Mouse (Mus musculus) CH12.LX (cell line): Measurements from ENCODE around the gene Ccnk. TPM values are rescaled to one million over a fixed set of nuclear protein-coding genes. Genes with fewer than 3 reads are reported as not detected.

ENCODE experiments used
- DNase-seq: peaks from one replicate; pipeline ENCODE4 v3.0.0-alpha.2; 2013; ENCODE audit errors: extremely low read depth
- H3K27ac ChIP-seq: 2 replicates; pipeline ENCODE4 v1.5.1; 2012; ENCODE audit warnings: low read depth, mild to moderate bottlenecking, control low read depth, moderate library complexity; ENCODE audit not compliant: insufficient read depth
- H3K27me3 ChIP-seq: replicated peaks from 2 replicates; pipeline ENCODE3; 2012; ENCODE audit warnings: inconsistent platforms
- H3K36me3 ChIP-seq, 2 experiments: replicated peaks in 1 of 2; 2 replicates each; pipeline versions ENCODE3 to v1.6.1; 2012; ENCODE audit warnings: inconsistent platforms in 1 of 2, low read length in 1 of 2, mild to moderate bottlenecking in 1 of 2, mixed read lengths in 1 of 2, moderate library complexity in 1 of 2; ENCODE audit not compliant: control insufficient read depth in 1 of 2, insufficient read depth in 1 of 2
- H3K4me1 ChIP-seq, 2 experiments: 2 replicates each; pipeline ENCODE4 v1.6.1; 2012; ENCODE audit warnings: inconsistent platforms in 1 of 2, moderate library complexity in 1 of 2; ENCODE audit not compliant: insufficient read depth in 2 of 2, control insufficient read depth in 1 of 2
- H3K4me2 ChIP-seq: 2 replicates; pipeline ENCODE4 v1.6.1; 2012; ENCODE audit warnings: low read depth, mild to moderate bottlenecking, control low read depth; ENCODE audit not compliant: poor library complexity, insufficient read depth, severe bottlenecking
- H3K4me3 ChIP-seq, 3 experiments: fragments of 150-350 bp in 1 of 3; sonication (generic) in 1 of 3; replicated peaks in 1 of 3; 2 replicates each; pipeline versions ENCODE3 to v1.5.1; 2011 to 2012; ENCODE audit warnings: low read depth in 2 of 3, low read length in 2 of 3, mild to moderate bottlenecking in 2 of 3, moderate library complexity in 2 of 3, control low read depth in 1 of 3, improper control_type of control experiment in 1 of 3, inconsistent platforms in 1 of 3, mixed read lengths in 1 of 3; ENCODE audit not compliant: poor library complexity in 1 of 3
- H3K79me2 ChIP-seq: replicated peaks from 2 replicates; pipeline ENCODE4 v1.6.1; 2012; ENCODE audit warnings: mild to moderate bottlenecking, moderate library complexity; ENCODE audit not compliant: control insufficient read depth, poor library complexity, insufficient read depth, severe bottlenecking; ENCODE audit errors: extremely low read depth
- H3K9ac ChIP-seq: 2 replicates; pipeline ENCODE4 v1.6.1; 2012; ENCODE audit warnings: low read depth, mild to moderate bottlenecking, control low read depth, moderate library complexity; ENCODE audit not compliant: insufficient read depth
- H3K9me3 ChIP-seq: replicated peaks from 2 replicates; pipeline ENCODE3; 2012; ENCODE audit warnings: low read length, inconsistent platforms, mixed read lengths
- E2F4 ChIP-seq: IDR thresholded peaks from 2 replicates; pipeline ENCODE4 v1.6.1; 2011; ENCODE audit warnings: low read depth, low read length, improper control_type of control experiment; ENCODE audit not compliant: insufficient replicate concordance
- ELF1 ChIP-seq: IDR thresholded peaks from 2 replicates; pipeline ENCODE4 v1.6.1; 2014; ENCODE audit warnings: low read depth, mild to moderate bottlenecking, inconsistent platforms, low read length, improper control_type of control experiment
- ETS1 ChIP-seq: conservative IDR thresholded peaks from 2 replicates; pipeline ENCODE4 v1.6.1; 2012; ENCODE audit warnings: low read depth, mild to moderate bottlenecking, inconsistent platforms, low read length, improper control_type of control experiment, moderate library complexity
- HCFC1 ChIP-seq: IDR thresholded peaks from 2 replicates; pipeline ENCODE4 v1.6.1; 2012; ENCODE audit warnings: low read depth, mild to moderate bottlenecking, inconsistent platforms, low read length, improper control_type of control experiment
- IRF4 ChIP-seq: IDR thresholded peaks from 2 replicates; pipeline ENCODE4 v1.6.1; 2014; ENCODE audit warnings: low read depth, mild to moderate bottlenecking, inconsistent platforms, low read length, improper control_type of control experiment
- KAT2A ChIP-seq: IDR thresholded peaks from 2 replicates; pipeline ENCODE4 v1.6.1; 2012; ENCODE audit warnings: low read length, improper control_type of control experiment, inconsistent platforms; ENCODE audit not compliant: insufficient replicate concordance
- MAFK ChIP-seq: IDR thresholded peaks from 2 replicates; pipeline ENCODE4 v1.6.1; 2011; ENCODE audit warnings: low read length, improper control_type of control experiment; ENCODE audit not compliant: insufficient replicate concordance
- MAX ChIP-seq: IDR thresholded peaks from 2 replicates; pipeline ENCODE4 v1.6.1; 2011; ENCODE audit warnings: low read length, improper control_type of control experiment
- MAZ ChIP-seq: IDR thresholded peaks from 2 replicates; pipeline ENCODE4 v1.6.1; 2012; ENCODE audit warnings: low read depth, mild to moderate bottlenecking, inconsistent platforms, low read length, improper control_type of control experiment, moderate library complexity
- MEF2A ChIP-seq: IDR thresholded peaks from 2 replicates; pipeline ENCODE4 v1.6.1; 2014; ENCODE audit warnings: low read depth, mild to moderate bottlenecking, inconsistent platforms, low read length, improper control_type of control experiment, borderline replicate concordance
- MYC ChIP-seq: IDR thresholded peaks from 2 replicates; pipeline ENCODE4 v1.6.1; 2011; ENCODE audit warnings: low read depth, mild to moderate bottlenecking, improper control_type of control experiment, low read length
- NELFE ChIP-seq: IDR thresholded peaks from 2 replicates; pipeline ENCODE4 v1.6.1; 2011; ENCODE audit warnings: low read depth, low read length, improper control_type of control experiment
- NRF1 ChIP-seq: IDR thresholded peaks from 2 replicates; pipeline ENCODE4 v1.6.1; 2014; ENCODE audit warnings: low read depth, mild to moderate bottlenecking, inconsistent platforms, low read length, improper control_type of control experiment, moderate library complexity
- RAD21 ChIP-seq: IDR thresholded peaks from 2 replicates; pipeline ENCODE4 v1.6.1; 2011; ENCODE audit warnings: low read depth, mild to moderate bottlenecking, low read length, improper control_type of control experiment, moderate library complexity
- RCOR1 ChIP-seq: conservative IDR thresholded peaks from 2 replicates; pipeline ENCODE4 v1.6.1; 2012; ENCODE audit warnings: low read depth, mild to moderate bottlenecking, inconsistent platforms, low read length, improper control_type of control experiment
- SIN3A ChIP-seq: IDR thresholded peaks from 2 replicates; pipeline ENCODE4 v1.6.1; 2012; ENCODE audit warnings: low read length, improper control_type of control experiment, inconsistent platforms
- TCF12 ChIP-seq: IDR thresholded peaks from 2 replicates; pipeline ENCODE4 v1.6.1; 2014; ENCODE audit warnings: low read depth, mild to moderate bottlenecking, inconsistent platforms, low read length, improper control_type of control experiment
- USF1 ChIP-seq: IDR thresholded peaks from 2 replicates; pipeline ENCODE4 v1.6.1; 2014; ENCODE audit warnings: low read depth, mild to moderate bottlenecking, inconsistent platforms, low read length, improper control_type of control experiment
- USF2 ChIP-seq: conservative IDR thresholded peaks from 2 replicates; pipeline ENCODE4 v1.6.1; 2011; ENCODE audit warnings: low read depth, low read length, improper control_type of control experiment
- ZKSCAN1 ChIP-seq: IDR thresholded peaks from 2 replicates; pipeline ENCODE4 v1.6.1; 2012; ENCODE audit warnings: low read depth, inconsistent platforms, low read length, improper control_type of control experiment, borderline replicate concordance
- ZMIZ1 ChIP-seq: IDR thresholded peaks from 2 replicates; pipeline ENCODE4 v1.6.1; 2012; ENCODE audit warnings: low read depth, mild to moderate bottlenecking, inconsistent platforms, low read length, improper control_type of control experiment
- ZNF384 ChIP-seq: IDR thresholded peaks from 2 replicates; pipeline ENCODE4 v1.6.1; 2012; ENCODE audit warnings: low read depth, low read length, improper control_type of control experiment, inconsistent platforms
- dilution Hi-C: fragments of 300-500 bp; cut with MboI; formaldehyde crosslinking; loops from 2 replicates; pipeline ENCODE4 v1.14.3; 2020; ENCODE audit warnings: low sequenced_read_pairs; ENCODE audit not compliant: extremely low pct_unique_long_range_greater_than_20kb, extremely low pct_ligation_motif_present
- in situ Hi-C: fragments of 300-500 bp; cut with MboI; formaldehyde crosslinking; loops from 3 replicates; pipeline ENCODE4 v1.14.3; 2019; ENCODE audit warnings: low sequenced_read_pairs, low pct_ligation_motif_present, low pct_unique_long_range_greater_than_20kb, mixed read lengths
- polyA plus RNA-seq: library from polyadenylated mRNA; unstranded; fragments of >175 nt; gene quantifications from 2 replicates; pipeline ENCODE4 v1.2.1, GENCODE M21; 2012; ENCODE audit warnings: low read depth; ENCODE audit not compliant: insufficient read length
- total RNA-seq, 2 experiments: library from RNA; depleted of rRNA; stranded (reverse); fragments of 300-350 nt in 1 of 2; fragments of >200 nt in 1 of 2; gene quantifications; 2 replicates each; pipeline ENCODE4 v1.2.3; 2012 to 2014

Ccnk gene
- total and polyA plus RNA-seq, 3 experiments = 9.2 to 66.8 (median 10.1) TPM

- peaks cover 24 to 70% of the 10 kb centered on the region in 2 experiments for H3K36me3 ChIP-seq
- H3K4me3 ChIP-seq = no peak overlapping the region
- H3K9me3 ChIP-seq = no peaks in the 10 kb centered on the region
- dilution Hi-C loops (no loop called here), in situ Hi-C loops (no loop called here)
- peaks cover 0 to 21% of the 10 kb centered on the region in 2 experiments; a peak in 2 of 4 replicates for H3K4me1 ChIP-seq
- TF ChIP-seq MEF2A (no peak), SIN3A (no peak), NELFE (no peak), ELF1 (no peak), MAFK (no peak), RCOR1 (no peak), MAX (no peak), IRF4 (no peak), NRF1 (no peak), USF1 (no peak)
- no peaks in the 10 kb centered on the region for H3K27me3 ChIP-seq
- no peak overlapping the region for H3K4me2 ChIP-seq
- H3K9ac ChIP-seq = no peak overlapping the region
- no peak for DNase-seq
- H3K27ac ChIP-seq = no peak overlapping the region
- H3K79me2 ChIP-seq = no peaks in the 10 kb centered on the region
These were observed 35.5 kb upstream of the Ccnk start for GRCm38 (mm10) chr12:108143624-108144498.

- no peak overlapping the region for H3K4me3 ChIP-seq
- H3K9ac ChIP-seq = no peak overlapping the region
- in situ Hi-C loops = no loop called here
- H3K4me1 ChIP-seq = peaks cover 0 to 10% of the 10 kb centered on the region in 2 experiments; a peak in 2 of 4 replicates
- H3K27ac ChIP-seq = no peak overlapping the region
- H3K36me3 ChIP-seq = peaks cover 27 to 78% of the 10 kb centered on the region in 2 experiments
- no peak for TF ChIP-seq ETS1
- TF ChIP-seq HCFC1 = no peak
- no peak for TF ChIP-seq USF2
- TF ChIP-seq ZKSCAN1 = no peak
- no peak for TF ChIP-seq E2F4
- no peak for TF ChIP-seq ZNF384
- no peak for TF ChIP-seq KAT2A
- no peak for TF ChIP-seq MAZ
- no peak for TF ChIP-seq MYC
- no peak for TF ChIP-seq RAD21
- no peak for TF ChIP-seq TCF12
- TF ChIP-seq ZMIZ1 = no peak
- no peak overlapping the region for H3K4me2 ChIP-seq
- DNase-seq = no peak
- no peaks in the 10 kb centered on the region for H3K79me2 ChIP-seq
- dilution Hi-C loops = no loop called here
- H3K9me3 ChIP-seq = no peaks in the 10 kb centered on the region
- H3K27me3 ChIP-seq = no peaks in the 10 kb centered on the region
These were observed 34.2 kb upstream of the Ccnk start for GRCm38 (mm10) chr12:108145198-108145597.
